Mouse (Mus musculus) forebrain, embryonic 16.5 days (tissue): Measurements from ENCODE around the gene Taf10. TPM values are rescaled to one million over a fixed set of nuclear protein-coding genes. Genes with fewer than 3 reads are reported as not detected.

Experiments
- ATAC-seq: fragments of 200-750 bp; cut with Nextera tagmentation; 2 replicates; pipeline ENCODE4 v1.8.0; 2017; ENCODE audit warnings: mild to moderate bottlenecking, moderate library complexity
- H3K27ac ChIP-seq: fragments of 300-500 bp; sonication (generic); 2 replicates; pipeline ENCODE4 v1.5.1; 2014; ENCODE audit warnings: low read length, control low read depth
- H3K27me3 ChIP-seq: fragments of 300-500 bp; sonication (generic); replicated peaks from 2 replicates; pipeline ENCODE4 v1.6.1; 2014; ENCODE audit warnings: low read length; ENCODE audit not compliant: control insufficient read depth, insufficient read depth
- H3K36me3 ChIP-seq: fragments of 300-500 bp; sonication (generic); 2 replicates; pipeline ENCODE4 v1.6.1; 2014; ENCODE audit not compliant: control insufficient read depth, insufficient read depth
- H3K4me1 ChIP-seq: fragments of 300-500 bp; sonication (generic); replicated peaks from 2 replicates; pipeline ENCODE4 v1.6.1; 2014; ENCODE audit warnings: low read length; ENCODE audit not compliant: control insufficient read depth, insufficient read depth
- H3K4me2 ChIP-seq: fragments of 300-500 bp; sonication (generic); 2 replicates; pipeline ENCODE4 v1.6.1; 2014; ENCODE audit warnings: mild to moderate bottlenecking, low read length, control low read depth
- H3K4me3 ChIP-seq: fragments of 300-500 bp; sonication (generic); replicated peaks from 2 replicates; pipeline ENCODE4 v1.5.1; 2014; ENCODE audit warnings: mild to moderate bottlenecking, low read length, control low read depth
- H3K9ac ChIP-seq: fragments of 300-500 bp; sonication (generic); replicated peaks from 2 replicates; pipeline ENCODE4 v1.6.1; 2014; ENCODE audit warnings: low read depth, low read length, control low read depth
- H3K9me3 ChIP-seq: fragments of 300-500 bp; sonication (generic); 2 replicates; pipeline ENCODE4 v1.6.1; 2016; ENCODE audit warnings: low read length; ENCODE audit not compliant: control insufficient read depth
- WGBS: fragments of 180-500 bp; shearing (Covaris S2); extraction: QIAGEN DNeasy Blood & Tissue Kit; methylation state at CpG from one replicate; pipeline ENCODE4 v1.1.7; 2014; 5-methylcytosine and 5-hydroxymethylcytosine counted together
- polyA plus RNA-seq: library from polyadenylated mRNA; unstranded; fragments of >200 nt; fragmentation: Nextera tagmentation; extraction: Ambion mirVana; gene quantifications from 2 replicates; pipeline ENCODE4 v1.2.1, GENCODE M21; 2015

Gene Taf10
- polyA plus RNA-seq, 1 experiment from 2014 or later = 85.8 TPM

GRCm38 (mm10) chr7:105703184-105703583, 41.0 kb downstream of the Taf10 start:
- no peaks in the 10 kb centered on the region for H3K36me3 ChIP-seq
- ATAC-seq = no peak
- no peaks in the 10 kb centered on the region for H3K9me3 ChIP-seq
- H3K27ac ChIP-seq = no peak overlapping the region
- H3K9ac ChIP-seq = no peak overlapping the region
- H3K4me2 ChIP-seq = no peak overlapping the region
- H3K27me3 ChIP-seq = no peaks in the 10 kb centered on the region
- H3K4me1 ChIP-seq = no peaks in the 10 kb centered on the region
- WGBS = 85% methylated on average over 16 of the region's 16 CpGs
- no peak overlapping the region for H3K4me3 ChIP-seq

GRCm38 (mm10) chr7:105690875-105691274, 53.3 kb downstream of the Taf10 start:
- Histone ChIP-seq H3K4me2 (no peak overlapping the region), H3K9me3 (no peaks in the 10 kb centered on the region), H3K9ac (no peak overlapping the region), H3K27ac (no peak overlapping the region), H3K4me3 (no peak overlapping the region), H3K36me3 (no peaks in the 10 kb centered on the region), H3K4me1 (no peaks in the 10 kb centered on the region), H3K27me3 (no peaks in the 10 kb centered on the region)
- 73% methylated on average over 1 of the region's 1 CpGs for WGBS
- ATAC-seq = no peak

Other genes starting within 250 kb of the Taf10 start
- gene Smpd1, start 190.0 kb downstream of the Taf10 start, polyA plus RNA-seq = 69.2 and 74.2 TPM in 2 replicates
- gene Apbb1, start 162.7 kb downstream of the Taf10 start, polyA plus RNA-seq = 249 and 300 TPM in 2 replicates
- 0.14 TPM in 1 of 2 replicates, not detected in the other for gene Hpx, start 144.2 kb downstream of the Taf10 start, polyA plus RNA-seq
- 77.5 and 95.0 TPM in 2 replicates for gene Trim3, start 110.8 kb downstream of the Taf10 start, polyA plus RNA-seq
- 124 and 125 TPM in 2 replicates for gene Timm10b, start 104.3 kb downstream of the Taf10 start, polyA plus RNA-seq
- gene Arfip2, start 103.9 kb downstream of the Taf10 start, polyA plus RNA-seq = 84.4 and 86.7 TPM in 2 replicates
- 4.6 and 9.1 TPM in 2 replicates for gene Gm45799, start 103.8 kb downstream of the Taf10 start, polyA plus RNA-seq
- 1.0 and 1.3 TPM in 2 replicates for gene Dnhd1, start 93.5 kb downstream of the Taf10 start, polyA plus RNA-seq
- 191 and 228 TPM in 2 replicates for gene Ilk, start 7.8 kb downstream of the Taf10 start, polyA plus RNA-seq
- gene Rrp8, start 7.0 kb downstream of the Taf10 start, polyA plus RNA-seq = 25.3 and 26.3 TPM in 2 replicates
- gene Tpp1, start 7.9 kb upstream of the Taf10 start, polyA plus RNA-seq = 30.2 and 35.2 TPM in 2 replicates
- 20.7 and 22.0 TPM in 2 replicates for gene Dchs1, start 43.3 kb upstream of the Taf10 start, polyA plus RNA-seq
- gene Mrpl17, start 66.7 kb upstream of the Taf10 start, polyA plus RNA-seq = 178 and 190 TPM in 2 replicates
- 0.15 TPM in 1 of 2 replicates, not detected in the other for gene Gm4070, start 209.6 kb upstream of the Taf10 start, polyA plus RNA-seq